8 mouse cellular contexts compared by ENCODE assay signal in the genomic region with DNA sequence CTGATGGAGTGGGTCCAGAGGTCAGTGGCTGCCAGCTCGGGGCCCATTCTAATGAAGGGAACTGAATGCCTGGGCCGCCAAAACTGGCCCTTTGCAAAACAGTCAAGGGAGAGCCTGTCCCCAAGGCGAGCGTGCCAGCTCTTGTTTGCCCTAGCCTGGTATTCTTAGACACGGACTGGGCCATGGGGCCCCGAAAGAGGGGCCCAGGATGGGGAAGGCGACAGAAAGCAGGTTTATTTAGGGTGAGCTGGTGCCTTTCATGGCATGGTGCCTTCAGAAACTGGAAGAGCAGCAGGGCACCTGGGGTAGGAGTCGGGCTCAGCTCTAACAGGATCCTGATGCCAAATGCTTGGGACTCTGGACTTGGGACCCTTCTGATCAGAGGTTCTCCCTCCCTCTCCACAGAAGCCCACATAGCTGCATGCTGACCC. TPM values are rescaled to one million over a fixed set of nuclear protein-coding genes. Genes with fewer than 3 reads are reported as not detected.
DNase-seq lines count a peak whose midpoint lies in the region; ATAC-seq lines count a peak whose summit lies in the region.

No protein-coding gene starts in this region.

- DNase-seq in frontal cortex, postnatal 25 days (ENCODE audit: low spot score in 2 of 2), result no peak
- DNase-seq in embryonic facial prominence, embryonic 11.5 days (ENCODE audit: low spot score), result no peak
- DNase-seq in kidney, adult 8-10 months, result peak; percentile 73 to 83
- no peak for DNase-seq in urinary bladder, postnatal 4 days (ENCODE audit: low spot score in 2 of 2)

- 51% methylated on average over 8 of the region's 8 CpGs for WGBS in embryonic facial prominence, embryonic 11.5 days
- 59% methylated on average over 8 of the region's 8 CpGs for WGBS in limb, embryonic 13.5 days

- no peaks in the 10 kb centered on the region for H3K27me3 ChIP-seq in embryonic facial prominence, embryonic 11.5 days (ENCODE audit: control insufficient read depth, insufficient read depth, low read length)
- peaks cover 3% of the 10 kb centered on the region; the same call in 1 of the 2 replicates for H3K27me3 ChIP-seq in limb, embryonic 13.5 days

- 0 out of 2 replicates have a peak overlapping the region, but pooled peaks have one; percentile 22 for H3K27ac ChIP-seq in embryonic facial prominence, embryonic 11.5 days (replicated peaks; ENCODE audit: low read depth, low read length)
- no peak overlapping the region for H3K27ac ChIP-seq in limb, embryonic 13.5 days

- 0 out of 2 replicates have a peak, but pooled peaks have one; percentile 17 for ATAC-seq in frontal cortex, adult (ENCODE audit: low TSS enrichment)
- ATAC-seq in embryonic facial prominence, embryonic 11.5 days (replicated peaks; ENCODE audit: insufficient number of reproducible peaks, low FRiP score, low TSS enrichment, low read depth), result no peak
- ATAC-seq in limb, embryonic 13.5 days (ENCODE audit: low FRiP score, low read depth), result no peak
- no peak for ATAC-seq in granulocyte monocyte progenitor cell, adult 5-6 weeks (replicated peaks; ENCODE audit: poor library complexity, severe bottlenecking)
- ATAC-seq in activated CD4-positive, CD25-positive, alpha-beta regulatory T cell, adult 4 months, result no peak

- no peaks in the 10 kb centered on the region for H3K36me3 ChIP-seq in embryonic facial prominence, embryonic 11.5 days (replicated peaks; ENCODE audit: control insufficient read depth, insufficient read depth, low read depth, low read length)
- H3K36me3 ChIP-seq in limb, embryonic 13.5 days, result no peaks in the 10 kb centered on the region

- H3K9ac ChIP-seq in embryonic facial prominence, embryonic 11.5 days (replicated peaks; ENCODE audit: low read length), result no peak overlapping the region; the same call in 1 of the 2 replicates
- H3K9ac ChIP-seq in limb, embryonic 13.5 days, result peak overlapping the region; percentile 43; the same call in 1 of the 2 replicates

- H3K4me3 ChIP-seq in embryonic facial prominence, embryonic 11.5 days (ENCODE audit: low read depth, low read length), result no peak overlapping the region
- no peak overlapping the region for H3K4me3 ChIP-seq in limb, embryonic 13.5 days

- H3K4me1 ChIP-seq in embryonic facial prominence, embryonic 11.5 days (ENCODE audit: control insufficient read depth, insufficient read depth, low read length), result peaks cover 7% of the 10 kb centered on the region; the same call in 1 of the 2 replicates
- peaks cover 90% of the 10 kb centered on the region for H3K4me1 ChIP-seq in limb, embryonic 13.5 days

- no peaks in the 10 kb centered on the region for H3K9me3 ChIP-seq in embryonic facial prominence, embryonic 11.5 days (replicated peaks; ENCODE audit: control insufficient read depth, low read length)
- H3K9me3 ChIP-seq in limb, embryonic 13.5 days, result no peaks in the 10 kb centered on the region

- no peak overlapping the region for H3K4me2 ChIP-seq in embryonic facial prominence, embryonic 11.5 days (ENCODE audit: low read depth, low read length)
- no peak overlapping the region for H3K4me2 ChIP-seq in limb, embryonic 13.5 days (replicated peaks)

RNA-seq across cellular contexts. Expression of gene Rab11fip4, which starts 56.1 kb away (rescaled TPM):
- 9.2 and 9.8 TPM in 2 replicates for polyA plus RNA-seq in embryonic facial prominence, embryonic 11.5 days (2014; fragmentation: Nextera tagmentation; extraction: Ambion mirVana)
- polyA plus RNA-seq in limb, embryonic 13.5 days (2015; fragmentation: Nextera tagmentation; extraction: Ambion mirVana), result 10.7 and 12.4 TPM in 2 replicates
- 1.9 and 2.6 TPM in 2 replicates for total RNA-seq in granulocyte monocyte progenitor cell, adult 5-6 weeks (2014; fragmentation: Nextera tagmentation)
- total RNA-seq in granulocyte monocyte progenitor cell, adult 5-6 weeks (2017), result 1.9 and 4.7 TPM in 2 replicates
- polyA plus RNA-seq in activated CD4-positive, CD25-positive, alpha-beta regulatory T cell, adult 4 months (2017; shearing (Covaris generic)), result 10 to 100 TPM; 11.0 to 11.5 TPM

Comparison
In these comparisons a context has a peak if more than half of its experiments do, and no peak if none do; other contexts are left out.
1. DNase-seq: peak in kidney, adult 8-10 months (2 of 2); none in frontal cortex, postnatal 25 days (0 of 2), embryonic facial prominence, embryonic 11.5 days (single experiment) and urinary bladder, postnatal 4 days (0 of 2).